Mouse (Mus musculus) lung, postnatal 0 days (tissue): ENCODE results near the gene Pygm. TPM values are rescaled to one million over a fixed set of nuclear protein-coding genes. Genes with fewer than 3 reads are reported as not detected.

Experiments used
- ATAC-seq: fragments of 200-750 bp; cut with Nextera tagmentation; 2 replicates; pipeline ENCODE4 v1.8.0; 2017; ENCODE audit warnings: moderate library complexity
- DNase-seq: peaks from one replicate; pipeline ENCODE4 v3.0.0-alpha.2; 2016; ENCODE audit warnings: low spot score
- H3K27ac ChIP-seq: fragments of 300-500 bp; sonication (generic); 2 replicates; pipeline ENCODE4 v1.5.1; 2014; ENCODE audit warnings: antibody characterized with exemption, mild to moderate bottlenecking, low read length, mixed read lengths
- H3K27me3 ChIP-seq: fragments of 300-500 bp; sonication (generic); replicated peaks from 2 replicates; pipeline ENCODE4 v1.6.1; 2014; ENCODE audit warnings: low read length, mixed read lengths; ENCODE audit not compliant: insufficient read depth
- H3K36me3 ChIP-seq: fragments of 300-500 bp; sonication (generic); 2 replicates; pipeline ENCODE4 v1.6.1; 2014; ENCODE audit warnings: low read length, mixed read lengths; ENCODE audit not compliant: insufficient read depth
- H3K4me1 ChIP-seq: fragments of 300-500 bp; sonication (generic); 2 replicates; pipeline ENCODE4 v1.6.1; 2014; ENCODE audit warnings: antibody characterized with exemption, low read depth, low read length, mixed read lengths; ENCODE audit not compliant: insufficient read depth
- H3K4me2 ChIP-seq: fragments of 300-500 bp; sonication (generic); replicated peaks from 2 replicates; pipeline ENCODE4 v1.6.1; 2014; ENCODE audit warnings: low read depth, mild to moderate bottlenecking, low read length, moderate library complexity, mixed read lengths
- H3K4me3 ChIP-seq: fragments of 300-500 bp; sonication (generic); 2 replicates; pipeline ENCODE4 v1.5.1; 2014; ENCODE audit warnings: low read depth, low read length
- H3K9ac ChIP-seq: fragments of 300-500 bp; sonication (generic); replicated peaks from 2 replicates; pipeline ENCODE4 v1.6.1; 2014; ENCODE audit warnings: low read depth, mild to moderate bottlenecking
- H3K9me3 ChIP-seq: fragments of 300-500 bp; sonication (generic); 2 replicates; pipeline ENCODE4 v1.6.1; 2016; ENCODE audit warnings: low read length, mixed read lengths
- CTCF ChIP-seq: IDR thresholded peaks from 2 replicates; pipeline ENCODE4 v1.5.1; 2016; ENCODE audit warnings: antibody characterized with exemption, mild to moderate bottlenecking
- EP300 ChIP-seq: IDR thresholded peaks from 2 replicates; pipeline ENCODE4 v1.6.1; 2016; ENCODE audit warnings: antibody characterized with exemption, mild to moderate bottlenecking, control low read depth
- WGBS: fragments of 180-500 bp; shearing (Covaris S2); extraction: QIAGEN DNeasy Blood & Tissue Kit; methylation state at CpG from one replicate; pipeline ENCODE4 v1.1.7; 2014; 5-methylcytosine and 5-hydroxymethylcytosine counted together
- polyA plus RNA-seq: library from polyadenylated mRNA; unstranded; fragments of >200 nt; fragmentation: Nextera tagmentation; extraction: Ambion mirVana; gene quantifications from 2 replicates; pipeline ENCODE4 v1.2.1, GENCODE M21; 2015

Pygm gene
- polyA plus RNA-seq, 1 experiment from 2014 or later = 20.5 TPM

DNA sequence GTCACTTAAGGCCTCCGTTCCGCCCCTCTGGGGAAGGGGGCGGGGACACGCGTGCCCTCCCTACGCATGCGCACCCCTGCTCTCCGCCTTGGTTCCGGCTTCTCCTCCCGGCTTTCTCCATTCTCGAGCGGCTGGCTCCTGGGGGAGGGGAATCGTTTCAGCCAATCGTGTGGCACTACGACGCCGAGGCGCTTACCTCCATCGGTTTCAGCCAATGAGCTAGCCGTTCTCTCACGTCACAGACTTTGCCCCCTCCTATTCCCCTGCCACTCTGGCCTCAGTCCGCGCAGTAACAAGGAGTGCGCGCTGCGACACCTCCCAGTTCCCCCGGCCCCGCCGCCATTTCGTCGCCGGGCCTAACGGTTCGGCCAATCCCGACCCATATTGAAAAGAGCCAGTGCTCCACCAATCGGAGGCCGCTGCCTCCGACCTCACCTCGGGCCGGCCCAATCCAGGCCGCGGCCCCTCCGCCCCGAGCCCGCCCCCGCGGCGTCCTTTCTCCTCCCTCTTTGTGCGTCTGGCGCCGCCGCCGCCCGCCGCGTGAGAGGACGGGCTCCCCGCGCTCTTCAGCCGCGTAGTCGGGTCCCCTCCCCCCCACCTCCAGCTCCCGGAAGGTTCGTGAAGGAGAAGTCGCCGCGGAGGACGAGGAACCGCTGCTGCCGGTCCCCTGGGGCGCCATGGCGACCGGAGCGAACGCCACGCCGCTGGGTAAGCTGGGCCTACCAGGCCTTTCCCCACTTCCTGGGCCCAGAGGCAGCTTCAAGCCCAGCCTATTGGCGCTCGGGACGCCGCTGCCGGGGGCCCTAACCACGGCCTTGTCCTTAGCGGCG, 20.6 kb upstream of the Pygm start, which contains the start of gene Sf1:
Sf1 (plus strand) TSS at position 280 of the 830 bp plus-strand sequence.
- DNase-seq = peak; percentile 100
- ATAC-seq = peak; percentile 94
- Histone ChIP-seq H3K4me2 (peak within 1 kb of the TSS; percentile 85), H3K36me3 (peaks cover 26% of the 10 kb centered on the region), H3K27ac (peak within 1 kb of the TSS; percentile 100), H3K9me3 (no peaks in the 10 kb centered on the region), H3K27me3 (no peaks in the 10 kb centered on the region), H3K4me1 (peaks cover 8% of the 10 kb centered on the region; the same call in 1 of the 2 replicates), H3K9ac (peak within 1 kb of the TSS; percentile 100), H3K4me3 (peak within 1 kb of the TSS; percentile 100)
- WGBS = 1% methylated on average over 70 of the region's 85 CpGs
- TF ChIP-seq EP300 (no peak; the same call in 1 of the 2 replicates), CTCF (no peak; the same call in 1 of the 2 replicates)

DNA sequence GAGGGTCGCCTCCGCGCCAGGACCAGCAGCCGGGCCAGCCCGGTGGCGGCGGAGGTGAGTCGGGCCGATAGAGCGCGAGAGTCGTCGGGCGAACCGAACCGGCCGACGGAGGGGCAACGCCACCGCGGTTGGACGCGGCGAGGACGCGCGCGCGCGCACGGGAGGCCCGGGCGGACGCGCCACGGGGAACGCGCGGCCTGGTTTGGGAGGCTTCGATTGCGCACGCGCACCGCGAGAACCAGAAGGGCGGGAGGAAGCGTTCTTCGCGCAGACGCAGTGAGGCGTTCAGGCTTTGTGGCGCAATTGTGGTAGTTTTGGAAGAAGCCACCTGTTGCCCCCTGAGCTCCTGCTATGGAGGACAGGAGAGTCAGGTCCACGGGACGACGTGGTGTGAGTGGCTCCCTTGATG, 19.9 kb upstream of the Pygm start:
- Histone ChIP-seq H3K4me3 (peak overlapping the region; percentile 100), H3K9me3 (no peaks in the 10 kb centered on the region), H3K27ac (peak overlapping the region; percentile 100), H3K27me3 (no peaks in the 10 kb centered on the region), H3K36me3 (peaks cover 30% of the 10 kb centered on the region), H3K9ac (peak overlapping the region; percentile 100), H3K4me2 (peak overlapping the region; percentile 85), H3K4me1 (peaks cover 8% of the 10 kb centered on the region; the same call in 1 of the 2 replicates)
- ATAC-seq = peak; percentile 4
- TF ChIP-seq CTCF (no peak), EP300 (no peak)
- 0% methylated on average over 55 of the region's 55 CpGs for WGBS
- DNase-seq = peak; percentile 96

DNA sequence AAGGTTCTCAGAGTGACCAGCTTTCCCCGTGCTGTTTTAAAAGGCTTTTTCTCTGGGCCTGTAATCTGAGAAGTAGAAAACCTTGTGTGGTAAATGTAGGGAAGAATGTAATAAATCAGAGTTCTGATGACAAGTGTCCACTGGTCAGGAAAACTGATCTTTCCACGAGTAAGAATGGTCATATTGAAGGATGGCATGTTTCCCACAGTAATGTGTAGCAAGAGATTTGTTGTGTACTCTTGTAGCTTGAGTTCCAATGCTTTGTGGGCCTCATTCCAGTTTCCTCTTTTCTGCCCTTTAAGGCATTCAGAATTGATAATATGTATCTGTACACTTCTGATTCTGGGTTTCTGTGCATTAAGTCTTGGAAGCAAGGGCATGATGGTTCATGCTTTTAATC, 19.4 kb upstream of the Pygm start:
- ATAC-seq = no peak

DNA sequence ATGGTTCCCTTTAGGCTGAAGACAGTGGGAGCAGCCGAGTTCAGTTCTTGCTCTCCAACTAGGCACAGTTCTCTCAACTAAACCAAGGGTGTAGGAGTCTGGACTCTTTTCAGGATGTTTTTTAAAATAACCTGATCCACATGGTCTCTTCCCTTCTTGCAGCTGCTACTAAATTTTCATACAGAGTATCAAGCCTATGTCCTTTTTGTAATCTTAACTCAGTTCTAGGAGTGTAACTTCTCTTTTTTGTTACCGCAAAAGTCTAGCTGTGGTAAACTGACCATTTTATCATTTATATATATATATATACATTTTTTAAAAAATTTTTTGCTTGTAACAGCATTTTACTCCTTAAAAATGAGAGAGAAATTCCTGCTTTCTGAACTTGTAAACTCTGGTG, 14.0 kb upstream of the Pygm start:
- H3K4me1 ChIP-seq = peaks cover 4% of the 10 kb centered on the region; the same call in 1 of the 2 replicates
- H3K4me3 ChIP-seq = no peak overlapping the region
- no peak overlapping the region for H3K4me2 ChIP-seq
- H3K9me3 ChIP-seq = no peaks in the 10 kb centered on the region
- no peak overlapping the region for H3K9ac ChIP-seq
- TF ChIP-seq CTCF (no peak), EP300 (no peak)
- 74% methylated on average over 2 of the region's 2 CpGs for WGBS
- no peak for DNase-seq
- no peak for ATAC-seq
- H3K27ac ChIP-seq = no peak overlapping the region
- no peaks in the 10 kb centered on the region for H3K27me3 ChIP-seq
- H3K36me3 ChIP-seq = peaks cover 69% of the 10 kb centered on the region

More for the DNA sequence above, 19.4 kb upstream of the Pygm start:
- Histone ChIP-seq H3K27me3 (no peaks in the 10 kb centered on the region), H3K27ac (peak overlapping the region; percentile 100), H3K4me1 (peaks cover 8% of the 10 kb centered on the region; the same call in 1 of the 2 replicates), H3K9ac (peak overlapping the region; percentile 100), H3K9me3 (no peaks in the 10 kb centered on the region), H3K4me2 (peak overlapping the region; percentile 85), H3K4me3 (peak overlapping the region; percentile 100), H3K36me3 (peaks cover 34% of the 10 kb centered on the region)
- no peak for DNase-seq
- 2% methylated on average over 2 of the region's 2 CpGs for WGBS
- TF ChIP-seq EP300 = no peak
- TF ChIP-seq CTCF = no peak

- Histone ChIP-seq H3K4me3 (no peak overlapping the region), H3K36me3 (peaks cover 59% of the 10 kb centered on the region), H3K9ac (no peak overlapping the region), H3K27ac (no peak overlapping the region), H3K27me3 (no peaks in the 10 kb centered on the region), H3K4me1 (no peaks in the 10 kb centered on the region), H3K4me2 (no peak overlapping the region), H3K9me3 (no peaks in the 10 kb centered on the region)
- TF ChIP-seq CTCF (no peak), EP300 (no peak)
- 47% methylated on average over 3 of the region's 3 CpGs for WGBS
- peak; percentile 52 for ATAC-seq
- DNase-seq = peak; percentile 69
Observed at GRCm38 (mm10) chr19:6372433-6372832, 11.8 kb upstream of the Pygm start.

- Histone ChIP-seq H3K27ac (no peak overlapping the region), H3K4me3 (no peak overlapping the region), H3K27me3 (no peaks in the 10 kb centered on the region), H3K4me1 (no peaks in the 10 kb centered on the region), H3K9ac (no peak overlapping the region), H3K36me3 (peaks cover 58% of the 10 kb centered on the region), H3K9me3 (no peaks in the 10 kb centered on the region), H3K4me2 (no peak overlapping the region)
- no peak for TF ChIP-seq EP300
- peak; percentile 86 for TF ChIP-seq CTCF
- DNase-seq (peak; percentile 76), ATAC-seq (peak; percentile 50)
- 48% methylated on average over 12 of the region's 12 CpGs for WGBS
Observed at GRCm38 (mm10) chr19:6373539-6374400, 10.4 kb upstream of the Pygm start.
